Mouse (Mus musculus) G1E (cell line): ENCODE results near the gene Foxg1. TPM values are rescaled to one million over a fixed set of nuclear protein-coding genes. Genes with fewer than 3 reads are reported as not detected.

Experiments used
- ATAC-seq: 2 replicates; pipeline ENCODE4 v1.8.0; 2016; ENCODE audit warnings: mild to moderate bottlenecking; ENCODE audit not compliant: insufficient number of reproducible peaks, poor library complexity, low FRiP score, severe bottlenecking; ENCODE audit errors: extremely low read depth
- DNase-seq: peaks from one replicate; pipeline ENCODE4 v3.0.0; 2012; ENCODE audit warnings: low spot score
- H3K27me3 ChIP-seq: 2 replicates; pipeline ENCODE4 v1.6.1; 2012; ENCODE audit warnings: mild to moderate bottlenecking, low read length, inconsistent platforms; ENCODE audit not compliant: insufficient read depth
- H3K36me3 ChIP-seq: replicated peaks from 2 replicates; pipeline ENCODE3; 2012; ENCODE audit warnings: mild to moderate bottlenecking, inconsistent platforms
- H3K4me1 ChIP-seq: 2 replicates; pipeline ENCODE4 v1.6.1; 2012; ENCODE audit warnings: low read depth, low read length, inconsistent platforms, mixed read lengths; ENCODE audit not compliant: insufficient read depth
- H3K4me3 ChIP-seq: 2 replicates; pipeline ENCODE4 v1.5.1; 2012; ENCODE audit warnings: low read depth, mild to moderate bottlenecking, inconsistent platforms, low read length, moderate library complexity, mixed read lengths
- H3K9me3 ChIP-seq: replicated peaks from 2 replicates; pipeline ENCODE4 v1.6.1; 2012; ENCODE audit warnings: inconsistent platforms
- CTCF ChIP-seq: IDR thresholded peaks from 2 replicates; pipeline ENCODE4 v1.5.1; 2012; ENCODE audit warnings: low read depth, low read length, inconsistent platforms, mixed read lengths
- GATA1 ChIP-seq: IDR thresholded peaks from 2 replicates; pipeline ENCODE4 v1.6.1; 2012; ENCODE audit warnings: borderline replicate concordance, low read length, inconsistent platforms, mixed read lengths
- GATA2 ChIP-seq: IDR thresholded peaks from 2 replicates; pipeline ENCODE4 v1.6.1; 2012; ENCODE audit warnings: low read depth, low read length, inconsistent platforms, borderline replicate concordance
- POLR2AphosphoS5 ChIP-seq: IDR thresholded peaks from 2 replicates; pipeline ENCODE4 v1.6.1; 2012; ENCODE audit warnings: low read depth, low read length, inconsistent platforms; ENCODE audit not compliant: insufficient replicate concordance
- TAL1 ChIP-seq: conservative IDR thresholded peaks from 2 replicates; pipeline ENCODE4 v1.6.1; 2012; ENCODE audit warnings: low read depth, low read length, inconsistent platforms, mixed read lengths
- polyA plus RNA-seq: library from polyadenylated mRNA; stranded (reverse); fragments of >175 nt; gene quantifications from 2 replicates; pipeline ENCODE4 v1.2.3, GENCODE M21; 2012
- total RNA-seq, 2 experiments: library from RNA; stranded (forward) in 1 of 2; stranded (reverse) in 1 of 2; fragments of 200-1000 nt in 1 of 2; fragments of >200 nt in 1 of 2; fragmentation: Nextera tagmentation in 1 of 2; gene quantifications; 2 replicates each; pipeline ENCODE4 v1.2.3; 2014 to 2017

Foxg1 gene
- total RNA-seq (2014; fragmentation: Nextera tagmentation) (0.53 TPM in 1 of 2 replicates, not detected in the other), total RNA-seq (2017) (not detected in 2 replicates), polyA plus RNA-seq (not detected in 2 replicates)

DNA sequence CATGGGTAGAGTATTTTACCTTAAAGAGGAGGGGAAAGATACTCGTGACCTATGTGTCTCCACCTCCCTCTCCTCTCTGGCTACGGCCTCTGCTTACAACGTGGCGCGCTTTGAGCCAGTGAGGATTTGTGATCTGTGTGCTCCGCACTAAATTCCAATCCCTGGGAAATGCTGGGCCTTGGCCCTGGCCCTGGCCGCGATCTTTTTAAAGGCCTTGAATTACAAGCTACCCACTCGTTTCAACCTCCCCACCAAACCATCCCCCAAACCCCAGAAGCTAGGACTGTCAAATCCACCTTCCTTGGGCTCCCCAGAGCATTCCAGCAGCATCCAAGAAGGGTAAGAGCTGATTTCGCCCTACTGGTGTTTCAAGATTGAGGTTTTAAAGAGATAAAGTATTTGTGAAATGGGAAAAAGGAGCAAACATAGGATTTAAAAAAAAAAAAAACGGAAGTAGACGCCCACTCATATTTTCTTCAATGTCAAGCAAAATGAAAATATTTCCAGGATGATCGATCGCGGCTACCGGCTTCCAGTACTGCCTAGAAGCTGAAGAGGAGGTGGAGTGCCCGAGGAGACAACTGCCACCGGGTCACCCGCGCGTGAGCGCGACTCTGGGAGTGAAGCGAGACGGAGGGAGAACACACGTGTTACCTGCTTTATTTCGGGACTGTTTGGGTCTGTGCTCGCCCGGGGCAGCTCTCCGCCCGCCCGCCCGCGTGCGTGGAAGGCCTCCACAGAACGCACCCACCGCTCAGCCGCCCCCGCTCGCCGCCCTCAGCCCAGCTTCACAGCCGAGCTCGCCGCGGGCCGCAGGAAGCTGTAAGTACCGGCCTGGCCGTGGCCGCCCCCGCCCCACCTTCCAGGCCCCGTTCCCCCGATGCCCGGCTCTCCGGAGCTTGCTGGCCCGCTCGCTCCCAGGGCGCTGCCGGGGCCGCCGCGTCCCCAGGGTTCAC, at the start of gene Foxg1:
Gene Foxg1 (plus strand): TSS at position 96 of the 956 bp plus-strand sequence.
- ATAC-seq (no peak), DNase-seq (no peak)
- no peaks in the 10 kb centered on the region for H3K36me3 ChIP-seq
- H3K4me3 ChIP-seq, result peak within 1 kb of the TSS; percentile 7; the same call in 1 of the 2 replicates
- TF ChIP-seq CTCF (no peak), GATA2 (no peak), GATA1 (no peak), POLR2AphosphoS5 (no peak), TAL1 (no peak)
- peaks cover 9% of the 10 kb centered on the region; the same call in 1 of the 2 replicates for H3K27me3 ChIP-seq
- H3K9me3 ChIP-seq, result peaks cover 38% of the 10 kb centered on the region
- H3K4me1 ChIP-seq, result no peaks in the 10 kb centered on the region; the same call in 1 of the 2 replicates

DNA sequence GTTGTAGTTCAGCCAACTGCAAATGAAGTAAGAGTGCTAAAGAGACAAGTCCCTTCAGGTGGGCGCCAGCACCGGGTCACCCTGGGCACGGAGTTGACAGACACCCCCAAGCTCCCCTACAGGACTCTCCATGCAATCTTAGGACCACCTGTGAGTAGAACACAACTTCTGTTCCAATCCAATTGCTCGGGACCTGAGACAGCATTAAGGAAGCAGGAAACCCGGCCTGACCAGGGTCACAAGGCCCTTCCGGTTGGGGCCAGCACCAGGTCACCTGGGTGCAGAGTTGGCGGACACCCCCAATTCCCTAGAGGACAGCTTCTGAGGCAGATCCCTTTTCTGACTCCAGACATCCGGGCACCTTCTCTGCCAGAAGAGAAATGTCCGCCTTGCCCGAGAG, 32.8 kb upstream of the Foxg1 start:
- Histone ChIP-seq H3K9me3 (peaks cover 11% of the 10 kb centered on the region), H3K36me3 (no peaks in the 10 kb centered on the region), H3K27me3 (no peaks in the 10 kb centered on the region), H3K4me1 (no peaks in the 10 kb centered on the region), H3K4me3 (no peak overlapping the region)
- ATAC-seq, result no peak
- TF ChIP-seq POLR2AphosphoS5, result no peak
- no peak for TF ChIP-seq GATA2
- no peak for TF ChIP-seq CTCF
- no peak for TF ChIP-seq TAL1
- TF ChIP-seq GATA1, result no peak
- DNase-seq, result no peak

DNA sequence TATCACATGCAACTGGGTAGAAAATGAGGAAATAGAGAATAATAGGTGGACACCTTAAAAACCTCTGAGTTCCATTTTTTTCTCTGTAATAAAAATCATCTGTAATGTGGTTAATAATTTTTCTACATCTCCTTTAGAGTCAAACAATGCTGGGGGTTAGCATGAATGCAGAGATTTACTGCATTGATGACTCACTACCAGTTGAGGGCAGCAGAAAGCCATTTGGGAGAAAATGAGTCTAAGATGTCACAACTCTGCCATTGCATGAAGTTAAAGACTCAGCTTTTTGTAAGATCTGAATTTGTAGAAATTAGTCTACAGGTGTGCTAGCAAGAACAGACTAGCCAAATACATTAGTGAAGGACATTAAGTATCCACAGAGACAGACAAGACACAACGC, 13.5 kb upstream of the Foxg1 start:
- Histone ChIP-seq H3K36me3 (no peaks in the 10 kb centered on the region), H3K27me3 (no peaks in the 10 kb centered on the region), H3K4me3 (no peak overlapping the region), H3K4me1 (no peaks in the 10 kb centered on the region), H3K9me3 (no peaks in the 10 kb centered on the region)
- ATAC-seq (no peak), DNase-seq (no peak)
- TF ChIP-seq POLR2AphosphoS5 (no peak), GATA1 (no peak), TAL1 (no peak), CTCF (no peak), GATA2 (no peak)

- Histone ChIP-seq H3K4me3 (no peak overlapping the region), H3K9me3 (no peaks in the 10 kb centered on the region), H3K36me3 (no peaks in the 10 kb centered on the region), H3K27me3 (no peaks in the 10 kb centered on the region), H3K4me1 (no peaks in the 10 kb centered on the region)
- DNase-seq, result no peak
- TF ChIP-seq TAL1 (no peak), GATA2 (no peak), GATA1 (no peak), CTCF (no peak), POLR2AphosphoS5 (no peak)
- ATAC-seq, result no peak
Measured at GRCm38 (mm10) chr12:49372170-49372569, 10.3 kb upstream of the Foxg1 start.

DNA sequence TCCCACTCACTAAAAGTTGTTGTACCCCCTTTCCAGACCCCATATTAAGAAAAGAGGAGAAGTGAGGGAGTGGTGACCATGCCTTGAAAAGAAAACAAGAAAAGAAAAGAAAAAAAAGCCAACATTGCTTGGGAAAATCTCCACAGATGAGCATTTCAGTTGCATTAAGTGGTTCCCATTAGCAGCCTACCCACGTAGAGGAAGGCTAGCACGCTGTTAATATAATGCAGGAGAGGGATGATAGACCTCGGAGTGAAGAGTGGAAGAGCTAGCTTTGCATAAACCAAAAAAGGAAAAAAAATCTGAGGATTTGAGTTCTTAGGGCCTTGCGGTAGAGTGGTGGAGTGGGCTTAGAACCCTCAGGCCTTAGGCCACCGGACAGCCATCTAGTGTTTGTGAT, 9.3 kb upstream of the Foxg1 start:
- peaks cover 2% of the 10 kb centered on the region; the same call in 1 of the 2 replicates for H3K27me3 ChIP-seq
- no peaks in the 10 kb centered on the region for H3K36me3 ChIP-seq
- no peaks in the 10 kb centered on the region for H3K4me1 ChIP-seq
- DNase-seq, result no peak
- H3K9me3 ChIP-seq, result peaks cover 2% of the 10 kb centered on the region; the same call in 1 of the 2 replicates
- no peak overlapping the region for H3K4me3 ChIP-seq
- ATAC-seq, result no peak
- no peak for TF ChIP-seq POLR2AphosphoS5

GRCm38 (mm10) chr12:49373821-49374605, 8.4 kb upstream of the Foxg1 start:
- Histone ChIP-seq H3K27me3 (peaks cover 2% of the 10 kb centered on the region; the same call in 1 of the 2 replicates), H3K4me1 (no peaks in the 10 kb centered on the region), H3K9me3 (peaks cover 2% of the 10 kb centered on the region; the same call in 1 of the 2 replicates), H3K36me3 (no peaks in the 10 kb centered on the region), H3K4me3 (no peak overlapping the region)
- no peak for TF ChIP-seq GATA2
- TF ChIP-seq GATA1, result no peak
- TF ChIP-seq TAL1, result no peak
- TF ChIP-seq CTCF, result no peak
- TF ChIP-seq POLR2AphosphoS5, result no peak
- no peak for DNase-seq
- no peak for ATAC-seq
